Mouse (Mus musculus): ENCODE measurements around the gene Thrap3. TPM values are rescaled to one million over a fixed set of nuclear protein-coding genes. Genes with fewer than 3 reads are reported as not detected.

Thrap3 gene
- 107 and 126 TPM in 2 replicates for polyA plus RNA-seq (2012; ENCODE audit: low replicate concordance)

DNA sequence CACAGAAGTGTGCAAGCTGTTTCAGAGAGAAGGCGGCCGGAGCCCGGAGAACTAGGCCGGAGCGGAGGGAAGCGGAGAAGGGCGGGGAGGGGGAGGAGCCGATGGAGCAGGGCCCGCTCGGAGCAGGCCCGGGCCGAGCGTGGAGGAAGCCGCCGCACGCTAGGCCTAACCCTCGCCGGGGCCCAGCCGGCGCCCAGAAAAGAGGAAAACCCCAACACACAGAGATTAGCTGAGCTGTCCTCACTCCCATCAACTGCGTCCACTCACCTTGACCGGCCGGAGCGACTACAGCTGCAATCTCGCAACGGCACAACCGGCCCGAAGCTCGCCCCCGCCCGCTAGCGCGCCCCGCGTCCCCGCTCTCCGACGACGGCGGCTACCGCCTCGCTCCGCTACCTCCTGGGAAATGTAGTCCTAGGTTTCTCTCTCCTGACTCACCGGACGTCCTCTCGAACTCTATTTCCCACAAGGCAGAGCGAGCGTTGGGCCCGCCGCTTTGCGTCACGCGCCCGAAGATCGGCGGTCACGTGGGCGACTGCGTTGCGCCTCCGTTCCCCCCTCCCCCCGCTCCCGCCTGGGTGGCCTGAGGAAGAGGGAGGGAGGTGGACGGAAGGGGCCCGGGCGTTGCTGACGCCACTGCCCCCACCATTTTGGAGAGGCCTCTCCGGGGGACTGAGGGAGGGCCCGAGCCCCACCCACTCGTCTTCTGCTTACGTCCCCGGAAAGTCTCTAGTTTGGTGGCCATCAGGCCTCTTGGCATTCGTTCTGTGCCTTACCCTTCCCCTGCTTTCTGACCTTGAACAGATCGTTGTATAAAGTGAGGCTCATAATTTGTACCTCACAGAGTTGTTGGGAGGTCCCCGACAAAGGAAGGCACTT lies at the start of gene Thrap3:
TSS of gene Thrap3 (minus strand) at position 458 of the 879 bp plus-strand sequence.

DNA sequence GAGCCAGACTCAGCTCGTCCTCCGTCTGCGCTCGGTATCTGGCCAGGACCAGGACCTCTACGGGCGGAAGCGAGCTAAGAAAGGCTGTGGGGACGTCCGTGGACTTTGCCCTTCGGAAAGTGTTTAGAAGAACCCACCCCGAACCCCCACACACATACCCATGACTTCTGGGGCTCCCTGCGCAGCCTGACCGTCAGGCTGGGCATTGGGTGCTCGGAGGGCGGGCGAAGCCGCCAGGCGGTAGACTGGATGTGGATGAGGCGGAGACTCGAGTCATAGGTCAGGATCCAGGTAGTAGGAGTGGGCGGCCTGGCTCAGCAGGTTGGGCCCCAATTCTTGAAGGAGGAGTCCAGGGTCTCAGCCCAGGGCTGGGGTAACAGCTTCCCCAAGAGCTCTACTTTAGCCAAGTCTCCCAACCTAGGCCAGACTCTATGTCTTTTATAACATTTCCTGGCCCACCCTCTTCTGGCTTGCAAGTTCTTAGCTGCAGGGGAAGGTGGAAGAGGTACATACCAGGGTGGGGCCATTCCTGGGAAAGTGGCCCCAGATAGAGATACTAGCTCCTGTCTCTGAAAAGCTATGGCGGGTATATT lies 39.4 kb downstream of the Thrap3 start, which contains the start of gene Sh3d21:
TSS of gene Sh3d21 (minus strand) at position 425 of the 593 bp plus-strand sequence.

DNA sequence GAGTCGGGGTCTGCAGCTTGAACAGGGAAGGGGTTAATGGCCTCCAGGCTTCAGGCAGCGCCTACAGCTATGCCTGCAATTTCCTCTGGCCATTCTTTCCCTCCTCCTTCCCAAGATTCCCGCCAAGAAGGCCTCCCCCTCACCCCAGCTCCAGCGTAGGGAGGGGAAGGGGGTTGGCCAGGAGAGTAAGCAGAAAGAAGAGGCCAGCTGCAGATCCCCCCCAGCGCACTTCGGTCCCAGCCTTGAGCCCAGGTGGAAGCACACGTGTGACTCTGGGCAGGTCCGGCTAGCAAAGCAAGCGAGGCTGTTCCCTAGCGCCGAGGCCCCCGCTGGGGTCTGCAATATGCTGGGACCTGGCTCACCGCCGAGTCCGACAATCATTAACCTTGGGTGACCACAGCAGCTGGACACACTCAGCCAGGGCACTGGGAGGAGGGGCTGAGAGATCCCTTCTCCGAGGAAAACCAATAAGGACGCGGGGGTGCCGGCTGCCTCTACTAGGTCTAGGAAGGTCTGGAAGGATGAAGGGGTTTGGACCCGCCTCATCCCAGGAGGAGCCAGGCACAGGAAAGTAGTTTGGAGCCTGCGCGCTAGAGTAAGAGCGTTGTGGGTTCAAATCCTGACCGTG lies 54.9 kb downstream of the Thrap3 start, which contains the start of gene Eva1b:
TSS of gene Eva1b (plus strand) at position 212 of the 628 bp plus-strand sequence.

Other genes starting within 250 kb of the Thrap3 start
- gene Csf3r, start 178.2 kb downstream of the Thrap3 start, polyA plus RNA-seq (2012; ENCODE audit: low replicate concordance), result 151 and 351 TPM in 2 replicates
- 89.6 and 141 TPM in 2 replicates for gene Mrps15, start 155.8 kb downstream of the Thrap3 start, polyA plus RNA-seq (2012; ENCODE audit: low replicate concordance)
- 0.03 and 0.62 TPM in 2 replicates for gene Oscp1, start 144.2 kb downstream of the Thrap3 start, polyA plus RNA-seq (2012; ENCODE audit: low replicate concordance)
- 8.6 and 12.8 TPM in 2 replicates for gene Lsm10, start 106.1 kb downstream of the Thrap3 start, polyA plus RNA-seq (2012; ENCODE audit: low replicate concordance)
- 72.3 and 85.9 TPM in 2 replicates for gene Stk40, start 98.8 kb downstream of the Thrap3 start, polyA plus RNA-seq (2012; ENCODE audit: low replicate concordance)
- 25.6 and 64.1 TPM in 2 replicates for gene Eva1b, start 55.0 kb downstream of the Thrap3 start, polyA plus RNA-seq (2012; ENCODE audit: low replicate concordance)
- gene Sh3d21, start 39.3 kb downstream of the Thrap3 start, polyA plus RNA-seq (2012; ENCODE audit: low replicate concordance), result 0.44 and 0.50 TPM in 2 replicates
- gene Map7d1, start 53.6 kb upstream of the Thrap3 start, polyA plus RNA-seq (2012; ENCODE audit: low replicate concordance), result 157 and 554 TPM in 2 replicates
- gene Trappc3, start 59.6 kb upstream of the Thrap3 start, polyA plus RNA-seq (2012; ENCODE audit: low replicate concordance), result 27.3 and 28.0 TPM in 2 replicates
- 0.58 and 1.0 TPM in 2 replicates for gene Col8a2, start 84.0 kb upstream of the Thrap3 start, polyA plus RNA-seq (2012; ENCODE audit: low replicate concordance)
- gene Adprhl2, start 118.9 kb upstream of the Thrap3 start, polyA plus RNA-seq (2012; ENCODE audit: low replicate concordance), result 46.3 and 51.9 TPM in 2 replicates
- gene Tekt2, start 122.9 kb upstream of the Thrap3 start, polyA plus RNA-seq (2012; ENCODE audit: low replicate concordance), result not detected in 2 replicates
- 9.3 and 11.9 TPM in 2 replicates for gene Ago3, start 226.8 kb upstream of the Thrap3 start, polyA plus RNA-seq (2012; ENCODE audit: low replicate concordance)